Mouse (Mus musculus) CH12.LX (cell line): ENCODE results near the gene Cuedc1. TPM values are rescaled to one million over a fixed set of nuclear protein-coding genes. Genes with fewer than 3 reads are reported as not detected.
A peak's percentile ranks its signal among the peaks of the same experiment; 100 is the strongest.

Experiments
- DNase-seq: peaks from one replicate; pipeline ENCODE4 v3.0.0-alpha.2; 2013; ENCODE audit errors: extremely low read depth
- H3K27ac ChIP-seq: 2 replicates; pipeline ENCODE4 v1.5.1; 2012; ENCODE audit warnings: low read depth, mild to moderate bottlenecking, control low read depth, moderate library complexity; ENCODE audit not compliant: insufficient read depth
- H3K27me3 ChIP-seq: replicated peaks from 2 replicates; pipeline ENCODE3; 2012; ENCODE audit warnings: inconsistent platforms
- H3K36me3 ChIP-seq, 2 experiments: replicated peaks in 1 of 2; 2 replicates each; pipeline versions ENCODE3 to v1.6.1; 2012; ENCODE audit warnings: inconsistent platforms in 1 of 2, low read length in 1 of 2, mild to moderate bottlenecking in 1 of 2, mixed read lengths in 1 of 2, moderate library complexity in 1 of 2; ENCODE audit not compliant: control insufficient read depth in 1 of 2, insufficient read depth in 1 of 2
- H3K4me1 ChIP-seq, 2 experiments: 2 replicates each; pipeline ENCODE4 v1.6.1; 2012; ENCODE audit warnings: inconsistent platforms in 1 of 2, moderate library complexity in 1 of 2; ENCODE audit not compliant: insufficient read depth in 2 of 2, control insufficient read depth in 1 of 2
- H3K4me2 ChIP-seq: 2 replicates; pipeline ENCODE4 v1.6.1; 2012; ENCODE audit warnings: low read depth, mild to moderate bottlenecking, control low read depth; ENCODE audit not compliant: poor library complexity, insufficient read depth, severe bottlenecking
- H3K4me3 ChIP-seq, 3 experiments: fragments of 150-350 bp in 1 of 3; sonication (generic) in 1 of 3; replicated peaks in 1 of 3; 2 replicates each; pipeline versions ENCODE3 to v1.5.1; 2011 to 2012; ENCODE audit warnings: low read depth in 2 of 3, low read length in 2 of 3, mild to moderate bottlenecking in 2 of 3, moderate library complexity in 2 of 3, control low read depth in 1 of 3, improper control_type of control experiment in 1 of 3, inconsistent platforms in 1 of 3, mixed read lengths in 1 of 3; ENCODE audit not compliant: poor library complexity in 1 of 3
- H3K79me2 ChIP-seq: replicated peaks from 2 replicates; pipeline ENCODE4 v1.6.1; 2012; ENCODE audit warnings: mild to moderate bottlenecking, moderate library complexity; ENCODE audit not compliant: control insufficient read depth, poor library complexity, insufficient read depth, severe bottlenecking; ENCODE audit errors: extremely low read depth
- H3K9ac ChIP-seq: 2 replicates; pipeline ENCODE4 v1.6.1; 2012; ENCODE audit warnings: low read depth, mild to moderate bottlenecking, control low read depth, moderate library complexity; ENCODE audit not compliant: insufficient read depth
- H3K9me3 ChIP-seq: replicated peaks from 2 replicates; pipeline ENCODE3; 2012; ENCODE audit warnings: low read length, inconsistent platforms, mixed read lengths
- CHD1 ChIP-seq: IDR thresholded peaks from 2 replicates; pipeline ENCODE4 v1.6.1; 2012; ENCODE audit warnings: low read depth, low read length, improper control_type of control experiment, inconsistent platforms
- CHD2 ChIP-seq: IDR thresholded peaks from 2 replicates; pipeline ENCODE4 v1.6.1; 2011; ENCODE audit warnings: low read length, improper control_type of control experiment
- E2F4 ChIP-seq: IDR thresholded peaks from 2 replicates; pipeline ENCODE4 v1.6.1; 2011; ENCODE audit warnings: low read depth, low read length, improper control_type of control experiment; ENCODE audit not compliant: insufficient replicate concordance
- ELF1 ChIP-seq: IDR thresholded peaks from 2 replicates; pipeline ENCODE4 v1.6.1; 2014; ENCODE audit warnings: low read depth, mild to moderate bottlenecking, inconsistent platforms, low read length, improper control_type of control experiment
- ETS1 ChIP-seq: conservative IDR thresholded peaks from 2 replicates; pipeline ENCODE4 v1.6.1; 2012; ENCODE audit warnings: low read depth, mild to moderate bottlenecking, inconsistent platforms, low read length, improper control_type of control experiment, moderate library complexity
- HCFC1 ChIP-seq: IDR thresholded peaks from 2 replicates; pipeline ENCODE4 v1.6.1; 2012; ENCODE audit warnings: low read depth, mild to moderate bottlenecking, inconsistent platforms, low read length, improper control_type of control experiment
- IRF4 ChIP-seq: IDR thresholded peaks from 2 replicates; pipeline ENCODE4 v1.6.1; 2014; ENCODE audit warnings: low read depth, mild to moderate bottlenecking, inconsistent platforms, low read length, improper control_type of control experiment
- JUND ChIP-seq: conservative IDR thresholded peaks from 2 replicates; pipeline ENCODE4 v1.6.1; 2011; ENCODE audit warnings: low read depth, low read length, improper control_type of control experiment
- KAT2A ChIP-seq: IDR thresholded peaks from 2 replicates; pipeline ENCODE4 v1.6.1; 2012; ENCODE audit warnings: low read length, improper control_type of control experiment, inconsistent platforms; ENCODE audit not compliant: insufficient replicate concordance
- MAFK ChIP-seq: IDR thresholded peaks from 2 replicates; pipeline ENCODE4 v1.6.1; 2011; ENCODE audit warnings: low read length, improper control_type of control experiment; ENCODE audit not compliant: insufficient replicate concordance
- MAX ChIP-seq: IDR thresholded peaks from 2 replicates; pipeline ENCODE4 v1.6.1; 2011; ENCODE audit warnings: low read length, improper control_type of control experiment
- MYC ChIP-seq: IDR thresholded peaks from 2 replicates; pipeline ENCODE4 v1.6.1; 2011; ENCODE audit warnings: low read depth, mild to moderate bottlenecking, improper control_type of control experiment, low read length
- NELFE ChIP-seq: IDR thresholded peaks from 2 replicates; pipeline ENCODE4 v1.6.1; 2011; ENCODE audit warnings: low read depth, low read length, improper control_type of control experiment
- POLR2A ChIP-seq: IDR thresholded peaks from 2 replicates; pipeline ENCODE4 v1.6.1; 2011; ENCODE audit warnings: low read depth, mild to moderate bottlenecking, improper control_type of control experiment, low read length
- POLR2AphosphoS2 ChIP-seq: IDR thresholded peaks from 2 replicates; pipeline ENCODE4 v1.6.1; 2011; ENCODE audit warnings: low read depth, low read length, improper control_type of control experiment
- SMC3 ChIP-seq: IDR thresholded peaks from 2 replicates; pipeline ENCODE4 v1.6.1; 2011; ENCODE audit warnings: low read depth, low read length, improper control_type of control experiment
- TCF12 ChIP-seq: IDR thresholded peaks from 2 replicates; pipeline ENCODE4 v1.6.1; 2014; ENCODE audit warnings: low read depth, mild to moderate bottlenecking, inconsistent platforms, low read length, improper control_type of control experiment
- UBTF ChIP-seq: IDR thresholded peaks from 2 replicates; pipeline ENCODE4 v1.6.1; 2012; ENCODE audit warnings: low read depth, mild to moderate bottlenecking, inconsistent platforms, low read length, improper control_type of control experiment, moderate library complexity
- USF2 ChIP-seq: conservative IDR thresholded peaks from 2 replicates; pipeline ENCODE4 v1.6.1; 2011; ENCODE audit warnings: low read depth, low read length, improper control_type of control experiment
- ZC3H11A ChIP-seq: IDR thresholded peaks from 2 replicates; pipeline ENCODE4 v1.6.1; 2012; ENCODE audit warnings: low read depth, mild to moderate bottlenecking, inconsistent platforms, low read length, improper control_type of control experiment
- ZKSCAN1 ChIP-seq: IDR thresholded peaks from 2 replicates; pipeline ENCODE4 v1.6.1; 2012; ENCODE audit warnings: low read depth, inconsistent platforms, low read length, improper control_type of control experiment, borderline replicate concordance
- ZNF384 ChIP-seq: IDR thresholded peaks from 2 replicates; pipeline ENCODE4 v1.6.1; 2012; ENCODE audit warnings: low read depth, low read length, improper control_type of control experiment, inconsistent platforms
- dilution Hi-C: fragments of 300-500 bp; cut with MboI; formaldehyde crosslinking; loops from 2 replicates; pipeline ENCODE4 v1.14.3; 2020; ENCODE audit warnings: low sequenced_read_pairs; ENCODE audit not compliant: extremely low pct_unique_long_range_greater_than_20kb, extremely low pct_ligation_motif_present
- in situ Hi-C: fragments of 300-500 bp; cut with MboI; formaldehyde crosslinking; loops from 3 replicates; pipeline ENCODE4 v1.14.3; 2019; ENCODE audit warnings: low sequenced_read_pairs, low pct_ligation_motif_present, low pct_unique_long_range_greater_than_20kb, mixed read lengths
- polyA plus RNA-seq: library from polyadenylated mRNA; unstranded; fragments of >175 nt; gene quantifications from 2 replicates; pipeline ENCODE4 v1.2.1, GENCODE M21; 2012; ENCODE audit warnings: low read depth; ENCODE audit not compliant: insufficient read length
- total RNA-seq, 2 experiments: library from RNA; depleted of rRNA; stranded (reverse); fragments of 300-350 nt in 1 of 2; fragments of >200 nt in 1 of 2; gene quantifications; 2 replicates each; pipeline ENCODE4 v1.2.3; 2012 to 2014

Cuedc1 gene
- total and polyA plus RNA-seq, 3 experiments: 0.20 to 0.51 (median 0.47) TPM

DNA sequence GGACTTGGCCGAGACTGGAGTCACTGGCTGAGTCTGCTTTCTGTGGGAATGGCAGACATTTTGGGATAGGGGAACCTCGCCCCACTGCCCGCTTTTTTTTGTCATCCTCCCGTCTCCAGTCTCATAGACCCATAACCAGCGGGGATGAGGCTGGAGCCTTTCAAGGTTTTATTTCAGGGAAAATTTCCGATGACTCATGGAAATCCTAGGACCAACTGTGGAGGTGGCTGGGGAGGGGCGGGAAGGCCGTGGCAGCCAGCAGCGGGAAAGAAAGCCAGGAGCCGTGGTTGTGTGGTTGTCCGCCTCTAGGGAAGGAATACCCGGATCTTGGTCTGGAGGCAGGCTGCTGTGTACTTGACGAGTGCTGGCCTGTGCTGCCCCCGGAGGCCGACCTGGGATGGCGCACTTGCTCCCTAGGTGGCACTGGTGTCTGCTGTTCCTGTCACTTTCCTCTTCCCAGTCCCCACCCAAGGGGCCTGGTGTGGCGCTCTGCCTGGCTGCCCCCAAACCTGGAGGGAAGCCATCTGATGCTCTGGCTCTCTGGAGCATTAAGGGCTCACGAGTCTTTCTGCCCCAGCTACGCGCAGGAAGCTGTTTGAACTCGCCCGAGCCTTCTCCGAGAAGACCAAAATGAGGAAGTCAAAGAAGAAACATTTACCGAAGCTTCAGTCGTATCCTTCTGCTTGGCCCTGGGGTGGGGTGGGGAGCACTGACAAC, 89.7 kb downstream of the Cuedc1 start (continued):
- TF ChIP-seq POLR2AphosphoS2: no peak
- 0 out of 2 replicates have a peak, but pooled peaks have one; percentile 20 for TF ChIP-seq POLR2A
- no peak for TF ChIP-seq E2F4
- no peak for TF ChIP-seq HCFC1
- peak; percentile 22; the same call in 1 of the 2 replicates for TF ChIP-seq TCF12
- TF ChIP-seq ZKSCAN1: no peak
- 0 out of 2 replicates have a peak, but pooled peaks have one; percentile 26 for TF ChIP-seq MYC
- peak; percentile 69 for TF ChIP-seq ELF1

DNA sequence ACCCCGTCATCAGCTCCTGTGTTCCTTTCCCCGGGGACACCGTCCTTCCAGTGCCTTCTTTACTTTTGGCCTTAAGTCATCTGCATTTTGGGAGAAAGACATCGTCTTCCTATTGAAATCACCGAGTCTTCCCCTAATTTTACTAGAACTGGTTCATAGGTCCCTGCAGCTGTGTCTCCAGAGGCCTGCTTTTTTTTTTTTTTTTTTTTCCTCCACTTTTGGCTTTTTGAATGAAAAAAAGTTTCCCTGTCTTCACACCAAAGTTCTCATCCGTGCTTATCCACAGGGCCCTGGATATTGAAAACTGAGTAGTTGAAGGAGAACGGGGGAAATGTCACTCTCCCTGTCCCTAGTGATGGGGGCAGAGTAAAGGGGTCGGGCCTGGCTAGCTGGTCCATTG, 90.4 kb downstream of the Cuedc1 start:
- DNase-seq: peak; percentile 30
- Histone ChIP-seq H3K27me3 (peaks cover 74% of the 10 kb centered on the region), H3K9me3 (no peaks in the 10 kb centered on the region), H3K4me3 (peak overlapping the region; percentile 33 to 50 (median 43)), H3K4me2 (peak overlapping the region; percentile 80), H3K79me2 (no peaks in the 10 kb centered on the region), H3K4me1 (peaks cover 5 to 37% of the 10 kb centered on the region in 2 experiments; a peak in 2 of 4 replicates), H3K27ac (0 out of 2 replicates have a peak overlapping the region, but pooled peaks have one; percentile 1), H3K36me3 (no peaks in the 10 kb centered on the region), H3K9ac (peak overlapping the region; percentile 14)
- TF ChIP-seq ZNF384 (peak; percentile 97), POLR2AphosphoS2 (no peak), UBTF (0 out of 2 replicates have a peak, but pooled peaks have one; percentile 11), ETS1 (no peak), ZC3H11A (no peak)
- dilution Hi-C loops: loop anchor here (25.0 kb wide), 1 partner anchor 126 kb away; the partner anchor contains the start of gene Vezf1
- in situ Hi-C loops: no loop called here

GRCm38 (mm10) chr11:88188635-88189034, 90.8 kb downstream of the Cuedc1 start:
- in situ Hi-C loops: no loop called here
- Histone ChIP-seq H3K27me3 (peaks cover 74% of the 10 kb centered on the region), H3K36me3 (no peaks in the 10 kb centered on the region), H3K9ac (no peak overlapping the region), H3K4me3 (no peak overlapping the region), H3K4me1 (peaks cover 5 to 33% of the 10 kb centered on the region in 2 experiments; a peak in 2 of 4 replicates), H3K79me2 (no peaks in the 10 kb centered on the region), H3K4me2 (no peak overlapping the region), H3K9me3 (no peaks in the 10 kb centered on the region), H3K27ac (no peak overlapping the region)
- no peak for TF ChIP-seq NELFE
- TF ChIP-seq ZC3H11A: no peak
- TF ChIP-seq IRF4: no peak
- TF ChIP-seq KAT2A: no peak
- no peak for TF ChIP-seq CHD2
- no peak for TF ChIP-seq JUND
- no peak for TF ChIP-seq MAX
- no peak for TF ChIP-seq CHD1
- TF ChIP-seq USF2: no peak
- TF ChIP-seq TCF12: no peak
- no peak for TF ChIP-seq SMC3
- TF ChIP-seq MAFK: no peak
- TF ChIP-seq ELF1: no peak
- DNase-seq: no peak
- dilution Hi-C loops: loop anchor here (25.0 kb wide), 1 partner anchor 126 kb away; the partner anchor contains the start of gene Vezf1
